Mouse (Mus musculus): Measurements from ENCODE around the gene Setd2.
A peak's percentile ranks its signal among the peaks of the same experiment; 100 is the strongest.

The Setd2 gene

DNA sequence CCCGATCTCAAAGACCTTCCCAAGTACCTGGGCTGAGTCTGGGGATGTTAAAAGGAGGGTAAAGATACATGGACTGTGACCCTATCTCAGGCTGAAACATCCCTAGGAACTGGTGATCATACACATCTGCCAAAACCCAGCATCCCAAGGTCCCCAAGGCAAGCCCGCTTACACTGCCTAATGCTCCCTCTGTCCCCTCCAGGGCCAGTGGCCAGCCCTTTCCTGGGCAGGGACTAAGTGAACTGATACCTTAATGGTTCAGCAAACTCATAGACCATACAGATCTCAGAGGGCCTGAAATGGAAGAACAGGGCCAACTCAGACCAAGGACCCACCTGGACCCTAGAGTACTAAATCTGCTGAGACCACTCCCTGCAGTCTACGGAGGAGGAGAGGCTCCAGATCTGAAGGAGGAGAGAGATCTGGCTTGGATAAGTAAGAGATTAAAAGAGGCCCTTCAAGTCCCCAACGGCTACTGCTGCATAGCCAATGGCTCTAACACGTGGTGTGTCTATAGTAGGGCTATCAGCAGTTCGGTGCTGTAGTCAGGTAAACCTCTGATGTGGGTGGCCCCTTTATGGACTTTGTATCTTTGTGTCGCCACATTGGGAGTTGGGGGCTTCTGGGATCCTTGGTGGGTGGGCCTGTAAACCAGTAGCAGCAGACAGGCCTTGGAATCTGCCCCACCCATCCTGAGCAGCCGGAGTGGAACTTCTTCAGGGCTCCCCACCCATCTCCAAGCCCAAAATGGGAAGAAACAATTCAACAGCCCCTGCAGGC is 91.2 kb downstream of the Setd2 start:
- peak; percentile 24 for DNase-seq (ENCODE audit: extremely low spot score, low spot score)

DNA sequence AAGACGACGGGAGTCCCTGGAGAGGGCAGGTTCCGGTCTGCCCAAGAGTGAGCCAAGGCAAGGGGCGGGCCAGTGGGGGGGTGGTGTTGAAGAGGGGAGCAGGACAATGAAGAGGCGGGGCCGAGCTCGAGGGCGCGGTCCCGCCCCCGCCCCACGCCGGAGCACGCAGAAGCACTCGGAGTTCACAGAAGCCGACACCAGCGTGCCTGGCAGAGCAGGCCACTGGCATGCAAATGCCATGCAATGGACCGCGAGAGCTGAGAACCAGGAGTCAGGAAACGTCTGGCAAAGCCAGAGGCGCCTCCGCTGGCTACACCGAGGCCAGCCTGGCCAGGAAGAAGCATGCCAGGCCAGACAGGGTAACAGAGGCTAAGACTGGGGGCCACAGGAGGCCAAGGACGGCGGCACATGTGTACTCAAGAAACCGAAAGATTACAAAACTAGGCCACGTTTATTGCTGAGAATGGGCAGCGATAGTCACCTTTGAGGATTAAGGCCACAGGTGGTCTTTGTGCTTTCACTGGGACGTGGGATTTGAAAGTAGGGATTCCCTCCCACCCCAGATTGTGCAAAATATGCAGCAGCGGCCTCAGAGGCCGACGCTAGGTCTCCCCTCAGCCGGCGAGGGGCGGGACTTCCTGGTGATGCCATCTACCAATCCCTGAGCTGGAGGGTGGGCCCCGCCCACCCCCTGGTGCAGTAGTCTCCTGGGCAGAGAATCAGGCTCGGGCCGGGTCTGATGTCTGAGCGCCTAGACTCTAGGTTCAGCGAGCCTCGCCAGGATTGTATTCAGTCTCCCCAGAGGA is 92.2 kb downstream of the Setd2 start, which contains the start of gene Nradd:
Gene Nradd, minus strand, starts transcription at position 92 of the 806 bp plus-strand sequence.
- DNase-seq (ENCODE audit: extremely low spot score, low spot score) = peak; percentile 93

DNA sequence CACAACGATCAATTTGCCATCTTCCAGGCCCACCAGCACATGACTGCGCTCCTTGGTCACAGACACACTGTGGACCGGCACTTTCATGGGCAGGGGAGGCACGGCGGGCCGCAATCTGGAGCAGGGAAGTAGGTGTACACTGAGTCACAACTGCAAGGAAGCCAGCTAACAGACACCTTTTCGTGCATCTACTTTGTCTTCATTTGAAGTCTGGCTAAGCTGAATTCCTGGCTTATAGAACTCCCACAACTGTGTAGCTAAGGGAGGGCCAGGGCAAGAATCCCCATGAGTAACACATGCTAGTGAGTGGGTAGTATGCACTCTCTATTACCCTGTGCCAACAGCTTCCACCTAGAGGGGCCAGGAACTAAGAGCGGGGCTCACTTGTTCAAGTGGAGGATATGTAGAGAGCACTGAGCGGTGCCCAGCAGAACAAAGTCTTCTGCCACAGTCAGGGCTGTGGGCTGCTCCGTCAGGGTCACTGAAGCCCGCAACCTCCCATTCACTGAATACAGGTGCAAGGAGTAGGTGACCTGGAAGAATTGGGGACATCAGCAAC is 93.0 kb downstream of the Setd2 start:
- no peak for DNase-seq (ENCODE audit: extremely low spot score, low spot score)

- DNase-seq (ENCODE audit: extremely low spot score, low spot score) = no peak
Observed at GRCm38 (mm10) chr9:110630171-110630570, 97.8 kb downstream of the Setd2 start.

- peak; percentile 79 for DNase-seq (ENCODE audit: extremely low spot score, low spot score)
Observed at GRCm38 (mm10) chr9:110631191-110631590, 98.8 kb downstream of the Setd2 start.

DNA sequence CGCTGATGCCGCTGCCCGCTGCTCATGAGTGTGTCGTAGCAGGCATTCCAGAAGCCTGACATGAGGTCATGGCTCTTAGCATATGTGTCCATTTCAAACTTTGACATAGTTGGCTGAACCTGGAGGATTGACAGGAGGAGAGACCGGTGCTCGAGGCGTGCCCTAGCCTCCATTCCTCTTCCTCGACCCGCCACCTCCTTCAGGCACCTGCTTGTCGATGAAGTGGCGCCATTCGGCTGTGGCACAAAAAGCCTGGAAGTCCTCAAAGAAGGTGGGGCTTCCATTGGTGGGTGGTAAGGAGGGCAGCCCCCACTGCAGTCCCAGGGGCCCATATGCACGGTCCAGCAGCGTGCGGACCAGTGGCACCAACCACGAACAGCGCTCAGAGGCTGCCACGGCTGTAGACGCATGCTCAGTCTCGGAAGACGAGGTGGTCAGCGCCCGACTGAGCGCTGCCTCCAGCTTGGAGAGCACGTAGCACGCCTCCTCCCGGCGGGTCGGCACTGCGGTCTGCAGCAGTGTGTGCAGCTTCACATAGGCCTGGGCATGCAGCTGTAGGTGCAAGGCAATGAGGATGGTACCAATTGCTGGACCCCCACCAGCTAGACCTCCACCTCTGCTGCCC is 99.4 kb downstream of the Setd2 start:
- peak; percentile 48 for DNase-seq (ENCODE audit: extremely low spot score, low spot score)

DNA sequence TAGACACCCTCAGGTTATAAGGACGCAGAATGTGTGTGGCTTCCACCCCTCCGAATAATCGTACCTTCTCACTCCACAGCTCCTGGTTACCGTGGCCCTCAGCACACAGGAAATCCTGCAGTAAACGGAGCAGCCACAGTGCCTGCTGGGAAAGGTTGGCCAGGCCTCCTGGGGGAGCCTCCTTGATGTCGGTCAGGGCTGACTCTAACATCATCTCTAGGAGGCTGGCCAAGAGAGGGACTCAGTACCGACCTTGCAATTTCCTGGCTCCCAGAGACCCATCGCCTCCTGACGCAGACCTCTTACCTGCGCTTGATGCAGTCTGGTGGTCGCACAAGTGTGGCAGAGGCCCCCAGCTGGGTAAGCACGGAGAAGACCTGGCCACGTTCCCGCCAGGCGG is 100.3 kb downstream of the Setd2 start:
- no peak for DNase-seq (ENCODE audit: extremely low spot score, low spot score)

GRCm38 (mm10) chr9:110633882-110634281 is 101.5 kb downstream of the Setd2 start:
- DNase-seq (ENCODE audit: extremely low spot score, low spot score) = no peak

DNA sequence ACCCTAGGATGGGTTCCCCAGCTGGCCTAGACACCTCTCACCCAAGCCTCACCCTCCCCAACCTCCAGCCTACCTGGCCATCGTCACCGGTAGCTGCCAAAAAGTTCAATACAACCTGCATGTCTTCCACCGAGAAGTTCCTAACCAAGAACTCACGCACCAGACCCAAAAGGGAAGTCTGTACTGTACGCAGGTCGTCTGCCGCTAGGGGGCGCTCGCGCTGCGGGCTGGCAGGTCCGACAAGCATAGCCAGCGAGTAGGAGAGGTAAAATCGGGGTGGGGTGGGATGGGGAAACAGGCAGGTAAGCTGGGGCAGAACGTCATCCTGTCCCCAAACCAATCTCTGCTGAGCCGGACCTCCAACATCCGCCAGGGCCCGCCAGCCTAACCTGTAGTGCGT is 102.8 kb downstream of the Setd2 start:
- peak; percentile 95 for DNase-seq (ENCODE audit: extremely low spot score, low spot score)

GRCm38 (mm10) chr9:110638611-110639021 is 106.2 kb downstream of the Setd2 start:
- DNase-seq (ENCODE audit: extremely low spot score, low spot score) = no peak

- DNase-seq (ENCODE audit: extremely low spot score, low spot score) = no peak
Observed at GRCm38 (mm10) chr9:110641006-110641405, 108.6 kb downstream of the Setd2 start.

DNA sequence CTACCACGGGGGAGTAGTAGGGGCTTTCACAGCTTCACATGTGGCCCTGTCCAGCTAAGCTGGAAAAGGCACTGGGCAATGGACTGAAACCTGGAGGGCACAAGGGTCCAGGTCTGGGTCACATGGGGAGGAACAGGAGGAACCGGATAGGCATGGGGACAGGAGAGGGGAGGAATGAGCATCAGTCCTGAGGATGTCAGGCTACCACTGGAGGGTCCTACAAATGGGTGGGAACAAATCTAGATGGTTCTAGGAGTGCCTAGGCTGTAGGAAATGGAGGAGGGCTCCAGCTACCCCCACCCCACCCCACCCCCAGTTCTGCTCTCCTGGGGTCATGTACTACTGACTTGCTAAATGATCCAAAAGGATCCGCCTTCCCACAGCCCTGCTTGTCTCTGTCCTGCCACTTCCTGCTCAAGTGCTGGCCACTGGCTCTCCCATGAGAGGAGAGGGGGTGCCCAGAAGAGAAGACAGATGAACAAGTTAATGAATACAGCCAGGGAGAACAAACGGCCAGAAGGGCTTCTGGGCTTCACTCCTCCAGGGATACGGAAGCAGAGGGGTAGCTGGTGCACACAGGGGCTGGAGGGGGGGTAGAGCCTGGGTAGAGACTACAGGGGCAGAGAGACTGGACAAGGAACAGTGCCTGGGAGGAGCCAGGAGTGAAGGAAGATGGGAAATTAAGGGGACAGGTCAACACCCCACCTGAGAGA is 110.6 kb downstream of the Setd2 start:
- DNase-seq (ENCODE audit: extremely low spot score, low spot score) = no peak

DNA sequence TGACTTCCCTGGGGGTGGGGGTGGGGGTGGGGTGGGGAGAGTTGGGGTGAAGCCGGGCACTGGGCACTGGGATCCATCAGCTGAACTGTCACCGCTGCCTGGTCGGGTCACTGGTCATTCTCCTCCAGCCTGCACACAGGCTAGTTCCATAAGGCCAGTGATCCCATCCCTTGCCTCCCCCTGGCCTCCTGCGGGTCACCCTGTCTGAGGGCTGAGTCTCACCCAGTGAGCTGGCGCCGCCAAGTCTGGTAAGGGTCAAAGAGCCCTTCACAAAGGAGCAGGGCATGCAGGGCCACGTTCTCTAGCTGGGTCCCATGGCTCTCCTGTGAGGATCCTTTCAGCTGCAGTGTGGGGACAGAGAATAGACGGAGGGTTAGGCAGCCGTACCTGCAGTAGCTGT is 111.4 kb downstream of the Setd2 start:
- DNase-seq (ENCODE audit: extremely low spot score, low spot score) = no peak

DNA sequence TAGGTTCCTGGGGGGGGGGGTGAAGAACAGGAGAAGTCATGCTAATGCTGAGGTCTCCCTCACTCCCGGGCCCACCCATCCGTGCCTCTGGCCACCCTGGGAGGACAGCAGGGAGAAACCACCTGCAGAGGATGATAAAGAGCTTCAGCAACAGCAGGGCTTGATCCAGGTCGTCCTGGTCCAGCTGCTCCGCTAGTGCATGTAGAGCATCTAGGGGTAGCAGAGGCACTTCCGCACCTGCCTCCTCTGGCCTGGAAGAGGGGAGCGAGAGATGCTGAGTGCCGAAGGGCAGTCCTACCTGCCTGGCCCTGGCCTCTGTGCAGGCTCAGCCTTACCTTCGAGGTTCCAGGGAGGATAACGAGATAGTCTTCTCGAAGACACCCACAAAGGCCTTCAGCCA is 111.9 kb downstream of the Setd2 start:
- no peak for DNase-seq (ENCODE audit: extremely low spot score, low spot score)

DNA sequence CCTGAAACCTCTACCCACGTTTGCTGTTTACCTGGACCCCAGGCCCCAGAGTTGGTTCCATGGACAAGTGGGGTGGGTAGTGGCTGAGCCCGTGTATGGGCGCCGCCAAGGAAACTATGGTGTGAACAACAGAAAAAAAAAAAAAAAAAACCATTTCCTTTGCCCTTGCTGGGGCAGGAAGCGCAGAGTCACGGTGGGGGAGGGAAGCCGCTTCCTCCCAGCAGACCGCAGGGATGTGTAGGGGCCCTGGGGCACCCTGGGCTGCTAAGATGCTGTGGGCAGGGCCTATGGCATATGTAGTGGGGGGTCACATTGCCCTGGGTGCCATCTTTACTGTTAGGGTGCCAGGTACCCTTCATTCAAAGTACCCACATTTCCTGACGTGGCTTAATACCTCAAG is 112.8 kb downstream of the Setd2 start:
- no peak for DNase-seq (ENCODE audit: extremely low spot score, low spot score)

- no peak for DNase-seq (ENCODE audit: extremely low spot score, low spot score)
Observed at GRCm38 (mm10) chr9:110649775-110650174, 117.4 kb downstream of the Setd2 start.

- DNase-seq (ENCODE audit: extremely low spot score, low spot score) = no peak
Observed at GRCm38 (mm10) chr9:110651931-110652722, 119.7 kb downstream of the Setd2 start.

DNA sequence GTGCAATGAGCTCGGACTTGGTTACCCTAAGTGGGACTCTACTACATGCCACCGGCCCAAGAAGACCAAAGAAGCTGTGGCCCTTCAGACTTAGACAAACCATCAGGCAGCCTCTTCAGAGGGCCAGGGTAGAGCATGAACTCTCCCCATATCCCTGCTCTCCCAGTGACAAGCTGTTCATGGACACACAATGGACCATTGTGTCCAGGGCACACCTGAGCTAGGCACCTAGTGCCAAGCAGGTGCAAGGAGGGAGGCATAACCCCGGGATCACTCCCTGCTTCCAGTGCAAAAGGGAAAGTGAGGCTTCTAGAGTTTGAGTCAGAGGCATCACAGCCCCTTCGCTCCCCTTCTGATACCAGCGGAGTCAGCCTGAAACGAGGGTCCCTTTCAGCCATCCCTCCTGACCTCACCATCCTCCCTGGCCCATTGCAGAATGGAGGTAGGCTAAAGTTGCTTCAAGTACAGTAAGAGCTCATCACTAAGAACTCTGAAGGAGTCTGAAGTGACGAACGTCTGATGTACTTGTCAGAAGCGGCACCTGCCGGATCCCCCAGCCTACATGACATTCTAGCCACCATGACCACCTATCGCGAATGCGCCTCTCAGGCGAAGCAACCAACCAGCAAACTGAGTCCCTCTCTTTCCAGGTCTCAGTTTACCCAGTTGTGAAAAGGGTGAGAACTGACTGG is 120.7 kb downstream of the Setd2 start:
- no peak for DNase-seq (ENCODE audit: extremely low spot score, low spot score)

GRCm38 (mm10) chr9:110653655-110654461 is 121.5 kb downstream of the Setd2 start, which contains the start of gene Nbeal2:
Gene Nbeal2, minus strand, starts transcription at chr9:110654161.
- DNase-seq (ENCODE audit: extremely low spot score, low spot score) = peak; percentile 88
